Mouse (Mus musculus): Measurements from ENCODE around the gene Gm3839. TPM values are rescaled to one million over a fixed set of nuclear protein-coding genes. Genes with fewer than 3 reads are reported as not detected.

Gene Gm3839
- polyA plus RNA-seq (2015; fragmentation: Nextera tagmentation; extraction: Ambion mirVana): 1.7 and 1.9 TPM in 2 replicates

GRCm38 (mm10) chr14:11356626-11357025 lies at the start of gene Gm3839:
Gm3839 (minus strand) TSS chr14:11356726.

Small RNAs within 50 kb of the gene (microRNA-seq; reads per million reads assigned to microRNA genes)
- gene Mir5124b: not detected

Other genes with a start within 250 kb of the Gm3839 start
- 4.3 and 5.5 TPM in 2 replicates for gene Fhit, start 194.7 kb downstream of the Gm3839 start, polyA plus RNA-seq (2015; fragmentation: Nextera tagmentation; extraction: Ambion mirVana)
- gene Ptprg, start 196.8 kb upstream of the Gm3839 start, polyA plus RNA-seq (2015; fragmentation: Nextera tagmentation; extraction: Ambion mirVana): 7.9 and 10.5 TPM in 2 replicates

All from urinary bladder, postnatal 0 days (tissue).